Mouse (Mus musculus): Measurements from ENCODE around the gene Syne2. TPM values are rescaled to one million over a fixed set of nuclear protein-coding genes. Genes with fewer than 3 reads are reported as not detected.

Syne2 gene
- total and polyA plus RNA-seq, 3 experiments: 3.9 to 7.5 (median 4.9) TPM

DNA sequence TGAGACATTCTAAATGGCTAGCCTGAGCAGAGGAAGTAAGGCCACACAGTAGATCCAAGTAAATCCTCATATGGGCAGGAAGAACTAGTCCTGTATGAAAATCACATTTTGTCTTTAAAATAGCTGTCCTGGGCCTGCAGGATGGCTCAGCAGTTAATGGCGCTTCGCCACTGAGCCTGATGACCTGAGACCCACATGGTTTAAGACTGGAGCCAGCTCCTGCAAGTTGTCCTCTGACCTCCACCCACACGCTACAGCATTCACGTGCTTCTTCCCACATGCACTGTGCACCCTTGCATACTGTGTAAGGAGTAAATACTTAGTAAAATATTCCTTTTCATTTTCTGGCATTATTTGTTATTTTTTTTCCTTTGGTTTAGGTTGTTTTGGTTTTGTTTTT is 175.0 kb downstream of the Syne2 start:
- Histone ChIP-seq H3K4me1 (ENCODE audit: control insufficient read depth in 1 of 2, insufficient read depth in 2 of 2) (peaks cover 0 to 3% of the 10 kb centered on the region in 2 experiments; a peak in 1 of 4 replicates), H3K4me2 (ENCODE audit: insufficient read depth, low read depth, poor library complexity, severe bottlenecking) (no peak overlapping the region), H3K27ac (ENCODE audit: insufficient read depth, low read depth) (no peak overlapping the region), H3K79me2 (replicated peaks; ENCODE audit: control insufficient read depth, extremely low read depth, insufficient read depth, poor library complexity, severe bottlenecking) (no peaks in the 10 kb centered on the region), H3K27me3 (replicated peaks) (no peaks in the 10 kb centered on the region), H3K9me3 (replicated peaks; ENCODE audit: low read length) (no peaks in the 10 kb centered on the region), H3K9ac (ENCODE audit: insufficient read depth, low read depth) (no peak overlapping the region), H3K4me3 (replicated peaks in 1 of 3; ENCODE audit: low read depth in 2 of 3, low read length in 2 of 3, poor library complexity in 1 of 3) (no peak overlapping the region), H3K36me3 (replicated peaks in 1 of 2; ENCODE audit: control insufficient read depth in 1 of 2, insufficient read depth in 1 of 2, low read length in 1 of 2) (peaks cover 0 to 3% of the 10 kb centered on the region in 2 experiments)
- no peak for TF ChIP-seq ZC3H11A (IDR thresholded peaks at IDR 0.05; ENCODE audit: low read depth, low read length)
- TF ChIP-seq ZKSCAN1 (IDR thresholded peaks at IDR 0.05; ENCODE audit: borderline replicate concordance, low read depth, low read length): no peak
- TF ChIP-seq TBP (conservative IDR thresholded peaks at IDR 0.05; ENCODE audit: low read depth, low read length): no peak
- no peak for TF ChIP-seq USF2 (conservative IDR thresholded peaks at IDR 0.05; ENCODE audit: low read depth, low read length)
- TF ChIP-seq ZNF384 (IDR thresholded peaks at IDR 0.05; ENCODE audit: low read depth, low read length): no peak
- TF ChIP-seq MEF2A (IDR thresholded peaks at IDR 0.05; ENCODE audit: borderline replicate concordance, low read depth, low read length): no peak
- no peak for DNase-seq (ENCODE audit: extremely low read depth)
- in situ Hi-C loops (cut with MboI; ENCODE audit: low pct_ligation_motif_present, low pct_unique_long_range_greater_than_20kb, low sequenced_read_pairs): no loop called here
- dilution Hi-C loops (cut with MboI; ENCODE audit: extremely low pct_ligation_motif_present, extremely low pct_unique_long_range_greater_than_20kb, low sequenced_read_pairs): no loop called here

DNA sequence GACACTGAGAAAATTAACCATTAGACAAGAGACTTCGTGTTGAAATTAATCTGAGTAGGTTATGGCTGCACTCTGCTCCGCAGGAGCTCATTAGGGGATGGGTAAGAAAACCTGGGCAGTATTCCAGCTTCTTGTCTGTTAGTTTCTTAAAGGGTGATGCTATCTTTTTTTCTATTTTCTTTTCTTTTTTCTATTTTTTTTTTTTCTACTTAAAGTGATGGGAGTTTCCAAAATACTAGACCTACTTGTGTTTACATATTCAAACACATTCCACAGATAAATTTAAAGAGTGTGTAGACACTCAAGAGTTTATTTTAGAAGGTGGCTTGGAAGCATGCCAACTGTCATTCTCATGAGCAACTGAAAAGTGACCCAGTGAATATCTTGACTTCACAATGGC is 177.2 kb downstream of the Syne2 start:
- H3K27ac ChIP-seq (ENCODE audit: insufficient read depth, low read depth): no peak overlapping the region
- dilution Hi-C loops (cut with MboI; ENCODE audit: extremely low pct_ligation_motif_present, extremely low pct_unique_long_range_greater_than_20kb, low sequenced_read_pairs): no loop called here
- H3K27me3 ChIP-seq (replicated peaks): no peaks in the 10 kb centered on the region
- no peak for DNase-seq (ENCODE audit: extremely low read depth)
- no peaks in the 10 kb centered on the region for H3K9me3 ChIP-seq (replicated peaks; ENCODE audit: low read length)
- no peaks in the 10 kb centered on the region for H3K79me2 ChIP-seq (replicated peaks; ENCODE audit: control insufficient read depth, extremely low read depth, insufficient read depth, poor library complexity, severe bottlenecking)
- H3K4me1 ChIP-seq (ENCODE audit: control insufficient read depth in 1 of 2, insufficient read depth in 2 of 2): peaks cover 0 to 3% of the 10 kb centered on the region in 2 experiments; a peak in 1 of 4 replicates
- in situ Hi-C loops (cut with MboI; ENCODE audit: low pct_ligation_motif_present, low pct_unique_long_range_greater_than_20kb, low sequenced_read_pairs): no loop called here
- no peak overlapping the region for H3K4me2 ChIP-seq (ENCODE audit: insufficient read depth, low read depth, poor library complexity, severe bottlenecking)
- H3K4me3 ChIP-seq (replicated peaks in 1 of 3; ENCODE audit: low read depth in 2 of 3, low read length in 2 of 3, poor library complexity in 1 of 3): no peak overlapping the region
- H3K36me3 ChIP-seq (replicated peaks in 1 of 2; ENCODE audit: control insufficient read depth in 1 of 2, insufficient read depth in 1 of 2, low read length in 1 of 2): no peaks in the 10 kb centered on the region
- no peak overlapping the region for H3K9ac ChIP-seq (ENCODE audit: insufficient read depth, low read depth)
- TF ChIP-seq E2F4 (IDR thresholded peaks at IDR 0.05; ENCODE audit: insufficient replicate concordance, low read depth, low read length) (no peak), ELF1 (IDR thresholded peaks at IDR 0.05; ENCODE audit: low read depth, low read length) (no peak), TBP (conservative IDR thresholded peaks at IDR 0.05; ENCODE audit: low read depth, low read length) (no peak), MAX (IDR thresholded peaks at IDR 0.05; ENCODE audit: low read length) (no peak), ETS1 (conservative IDR thresholded peaks at IDR 0.05; ENCODE audit: low read depth, low read length) (no peak), ZC3H11A (IDR thresholded peaks at IDR 0.05; ENCODE audit: low read depth, low read length) (no peak), TCF12 (IDR thresholded peaks at IDR 0.05; ENCODE audit: low read depth, low read length) (no peak), MEF2A (IDR thresholded peaks at IDR 0.05; ENCODE audit: borderline replicate concordance, low read depth, low read length) (no peak), UBTF (IDR thresholded peaks at IDR 0.05; ENCODE audit: low read depth, low read length) (no peak), ZNF384 (IDR thresholded peaks at IDR 0.05; ENCODE audit: low read depth, low read length) (no peak), MYC (IDR thresholded peaks at IDR 0.05; ENCODE audit: low read depth, low read length) (no peak), ZMIZ1 (IDR thresholded peaks at IDR 0.05; ENCODE audit: low read depth, low read length) (no peak), JUND (conservative IDR thresholded peaks at IDR 0.05; ENCODE audit: low read depth, low read length) (no peak), CHD2 (IDR thresholded peaks at IDR 0.05; ENCODE audit: low read length) (no peak)

All from CH12.LX (cell line).